Mouse (Mus musculus): ENCODE data around the gene Sergef. TPM values are rescaled to one million over a fixed set of nuclear protein-coding genes. Genes with fewer than 3 reads are reported as not detected.

The Sergef gene
- total RNA-seq, 2 experiments from 2014 or later = 3.7 to 4.0 TPM

GRCm38 (mm10) chr7:46471054-46471737 is 168.4 kb downstream of the Sergef start:
- intact Hi-C loops (cut with DNase I) = no loop called here
- DNase-seq (ENCODE audit: low spot score) = no peak

GRCm38 (mm10) chr7:46469542-46469941 is 170.1 kb downstream of the Sergef start:
- no peak for DNase-seq (ENCODE audit: low spot score)
- intact Hi-C loops (cut with DNase I) = no loop called here

GRCm38 (mm10) chr7:46466422-46466981 is 173.1 kb downstream of the Sergef start:
- DNase-seq (ENCODE audit: low spot score) = no peak
- intact Hi-C loops (cut with DNase I) = no loop called here

DNA sequence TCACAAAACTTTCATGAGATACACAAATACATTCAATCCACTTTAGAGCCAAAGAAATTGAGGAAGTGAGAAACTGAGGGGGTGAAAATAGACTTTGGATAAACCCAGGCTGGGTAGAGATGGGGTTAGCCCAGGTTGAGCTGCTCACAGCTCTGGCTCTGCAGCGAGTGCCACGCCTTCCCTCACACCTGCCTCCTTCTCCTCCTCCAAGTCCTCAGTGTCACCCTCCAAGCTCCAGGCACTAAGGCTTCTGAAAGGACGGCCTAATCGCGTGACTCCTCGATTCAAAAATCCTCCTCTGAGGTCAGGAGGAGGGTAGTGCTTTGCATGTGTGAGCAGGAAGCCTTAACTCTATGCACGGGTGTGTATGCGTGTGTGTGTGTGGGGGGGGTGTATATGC is 176.5 kb downstream of the Sergef start:
- intact Hi-C loops (cut with DNase I) = no loop called here

GRCm38 (mm10) chr7:46462287-46462686 is 177.3 kb downstream of the Sergef start:
- no peak for DNase-seq (ENCODE audit: low spot score)
- intact Hi-C loops (cut with DNase I) = no loop called here

More for the DNA sequence above, 176.5 kb downstream of the Sergef start:
- no peak for DNase-seq (ENCODE audit: low spot score)

GRCm38 (mm10) chr7:46459605-46460245 is 179.9 kb downstream of the Sergef start:
- intact Hi-C loops (cut with DNase I) = no loop called here
- no peak for DNase-seq (ENCODE audit: low spot score)

- DNase-seq (ENCODE audit: low spot score) = no peak
- intact Hi-C loops (cut with DNase I) = no loop called here
These were observed 180.4 kb downstream of the Sergef start for GRCm38 (mm10) chr7:46459200-46459599.

DNA sequence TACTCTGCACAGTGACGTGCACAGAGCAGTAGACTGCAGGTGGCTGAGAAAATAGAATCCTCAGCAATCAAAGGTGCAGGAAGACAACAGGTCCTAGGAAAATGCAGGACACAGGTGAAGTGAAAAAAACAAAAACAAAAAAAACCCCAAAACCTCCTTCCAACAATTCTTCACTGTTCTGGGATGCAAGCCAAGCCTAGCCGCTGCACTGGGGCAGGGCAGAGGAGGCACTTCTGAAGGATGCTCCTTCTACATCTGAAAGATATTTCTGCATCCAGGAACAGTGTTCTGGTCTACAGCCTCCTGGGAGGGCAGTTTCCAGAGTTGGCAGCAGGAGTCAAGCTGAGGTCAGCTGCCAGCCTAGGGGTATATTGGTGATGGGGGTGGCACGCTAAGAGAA is 181.7 kb downstream of the Sergef start:
- intact Hi-C loops (cut with DNase I) = no loop called here
- DNase-seq (ENCODE audit: low spot score) = no peak

DNA sequence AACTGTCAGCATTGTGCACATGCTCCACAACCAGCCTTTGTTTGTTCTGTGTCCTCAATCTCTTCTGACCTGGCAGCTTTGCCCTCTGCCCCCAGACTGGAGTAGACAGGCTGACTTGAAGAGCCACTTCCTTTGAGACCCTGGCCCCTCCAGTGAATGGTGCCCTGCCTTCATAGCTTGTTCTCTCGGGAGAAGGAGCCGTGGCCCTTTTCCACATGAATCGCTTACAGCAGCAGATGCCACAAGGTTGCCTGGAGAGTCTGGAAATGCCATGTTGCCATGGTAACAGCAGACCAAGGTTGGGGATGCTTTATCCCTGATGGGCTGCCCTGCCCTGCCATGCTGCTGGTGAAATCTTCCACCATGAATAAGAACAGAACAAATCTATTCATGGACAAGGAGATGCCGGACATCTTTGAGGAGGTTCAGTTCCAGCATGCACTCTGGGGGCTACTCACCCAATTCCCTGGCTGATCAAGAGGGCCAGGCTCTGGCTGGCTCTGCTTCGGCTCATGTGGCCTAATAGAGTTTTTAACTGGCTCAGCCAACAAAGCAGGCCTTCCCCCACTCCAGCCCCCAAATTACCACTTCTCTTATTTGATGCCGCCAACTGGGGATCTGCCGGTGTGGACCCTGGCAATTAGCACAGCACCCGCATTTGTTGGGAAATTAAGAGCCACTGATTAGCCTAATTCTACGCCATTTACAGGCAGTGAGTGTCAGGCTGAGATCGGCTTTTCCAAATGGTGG is 185.5 kb downstream of the Sergef start:
- DNase-seq (ENCODE audit: low spot score) = no peak
- intact Hi-C loops (cut with DNase I) = no loop called here

DNA sequence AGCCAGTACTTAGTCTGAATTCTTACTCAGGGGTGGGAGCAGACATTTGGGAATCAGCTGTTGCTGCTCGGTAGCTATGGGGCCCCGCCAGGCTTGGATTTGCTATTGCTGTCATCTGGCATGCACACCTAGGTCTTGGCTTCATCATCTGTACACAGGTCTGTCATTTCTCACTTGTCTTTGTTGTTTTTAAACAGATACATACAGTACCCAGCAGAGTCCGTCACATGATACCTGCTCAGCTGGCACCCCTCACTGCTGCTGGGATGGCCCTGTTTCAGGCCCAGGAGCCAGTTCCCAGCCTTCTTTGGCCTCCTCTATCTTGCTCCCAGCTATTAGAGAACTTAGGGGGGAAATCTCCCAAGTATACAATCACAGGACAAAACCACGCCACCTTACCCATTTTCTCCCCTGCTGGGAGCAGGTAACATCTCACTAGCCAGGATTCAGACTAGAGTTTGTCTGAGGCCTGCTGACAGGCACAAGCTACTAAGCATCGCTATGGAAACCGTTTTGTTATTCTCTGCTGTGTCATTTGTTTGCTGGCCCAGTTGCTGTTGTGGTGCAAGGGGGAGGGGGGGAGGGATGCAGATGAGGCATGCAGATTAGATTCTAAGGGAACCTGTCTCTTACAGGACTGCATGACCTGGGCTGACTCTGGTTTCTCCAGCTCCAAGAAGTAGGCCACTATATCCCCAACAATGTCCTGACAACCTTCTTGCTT is 190.5 kb downstream of the Sergef start:
- no peak for DNase-seq (ENCODE audit: low spot score)

DNA sequence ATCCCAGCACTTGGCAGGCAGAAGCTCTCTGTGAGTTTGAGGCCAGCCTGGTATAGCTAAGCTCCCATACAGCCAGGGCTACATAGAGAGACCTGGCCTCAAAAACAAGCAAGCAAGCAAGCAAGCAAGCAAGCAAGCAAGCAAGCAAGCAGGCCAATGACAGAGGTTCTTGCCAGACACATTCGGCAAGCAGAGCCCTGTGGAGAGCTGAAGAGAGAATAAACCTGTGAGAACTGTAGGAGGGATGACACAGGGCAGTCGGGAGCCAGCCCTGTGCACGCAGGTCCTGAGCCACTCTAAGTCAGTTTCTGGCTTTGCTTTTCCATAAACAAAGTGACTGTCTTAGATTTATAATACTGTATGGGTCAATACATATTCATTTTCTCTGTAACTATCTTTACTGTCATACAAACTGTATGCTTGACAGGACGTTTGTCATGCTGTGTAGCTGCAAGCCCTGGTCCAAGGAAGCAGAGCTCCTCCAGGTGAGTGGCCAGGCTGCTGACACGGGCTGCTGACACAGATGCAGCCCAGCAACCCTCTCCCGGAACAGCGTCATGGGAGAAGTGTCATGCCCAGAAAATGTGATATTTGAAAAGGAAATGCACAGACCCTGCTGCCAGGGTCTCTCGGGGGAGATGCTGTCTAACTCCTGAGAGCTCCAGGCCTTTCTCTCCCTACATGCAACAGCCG is 192.0 kb downstream of the Sergef start:
- intact Hi-C loops (cut with DNase I) = no loop called here
- no peak for DNase-seq (ENCODE audit: low spot score)

More for the DNA sequence above, 190.5 kb downstream of the Sergef start:
- intact Hi-C loops (cut with DNase I) = no loop called here

DNA sequence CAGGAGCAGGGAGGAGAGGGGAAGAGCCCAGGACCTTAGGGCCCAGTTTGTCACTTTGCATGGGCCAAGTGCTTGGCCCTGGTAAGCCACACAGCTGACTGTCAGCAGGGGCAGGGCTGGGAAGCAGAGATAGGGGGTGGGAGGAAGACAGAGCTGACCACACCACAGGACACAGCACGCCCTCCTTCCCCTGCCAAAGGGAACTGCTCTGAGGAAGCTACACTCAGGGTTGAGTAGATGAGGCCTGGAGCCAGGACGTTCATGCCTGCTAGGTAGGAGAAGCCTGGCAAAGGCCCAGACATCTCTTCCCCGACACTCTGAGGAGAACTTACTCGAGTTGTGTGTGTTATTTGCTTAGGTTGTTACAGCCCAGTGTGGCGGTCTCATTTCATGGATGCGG is 193.7 kb downstream of the Sergef start:
- no peak for DNase-seq (ENCODE audit: low spot score)
- intact Hi-C loops (cut with DNase I) = no loop called here

DNA sequence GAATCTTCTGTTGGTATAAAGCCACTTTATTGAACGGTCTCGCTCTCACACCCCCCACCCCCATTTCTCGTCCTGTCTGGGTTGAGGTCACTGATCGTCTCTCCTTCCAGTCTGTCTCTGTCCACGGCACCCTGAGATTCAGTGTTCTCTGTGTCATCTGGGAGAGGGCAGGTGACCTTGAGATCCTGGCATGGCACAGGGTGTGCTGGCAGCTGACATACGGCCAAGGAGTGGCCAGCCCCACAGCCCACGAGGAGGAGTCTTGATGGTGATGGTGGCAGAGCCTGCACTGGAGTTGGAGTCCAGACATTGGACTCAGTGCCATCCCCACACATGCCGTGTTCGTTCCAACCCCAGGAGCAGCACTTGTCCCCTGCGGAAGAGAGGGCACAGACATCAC is 196.4 kb downstream of the Sergef start:
- intact Hi-C loops (cut with DNase I) = no loop called here

GRCm38 (mm10) chr7:46438537-46439141 is 201.0 kb downstream of the Sergef start:
- no peak for DNase-seq (ENCODE audit: low spot score)
- intact Hi-C loops (cut with DNase I) = no loop called here

More for the DNA sequence above, 196.4 kb downstream of the Sergef start:
- no peak for DNase-seq (ENCODE audit: low spot score)

DNA sequence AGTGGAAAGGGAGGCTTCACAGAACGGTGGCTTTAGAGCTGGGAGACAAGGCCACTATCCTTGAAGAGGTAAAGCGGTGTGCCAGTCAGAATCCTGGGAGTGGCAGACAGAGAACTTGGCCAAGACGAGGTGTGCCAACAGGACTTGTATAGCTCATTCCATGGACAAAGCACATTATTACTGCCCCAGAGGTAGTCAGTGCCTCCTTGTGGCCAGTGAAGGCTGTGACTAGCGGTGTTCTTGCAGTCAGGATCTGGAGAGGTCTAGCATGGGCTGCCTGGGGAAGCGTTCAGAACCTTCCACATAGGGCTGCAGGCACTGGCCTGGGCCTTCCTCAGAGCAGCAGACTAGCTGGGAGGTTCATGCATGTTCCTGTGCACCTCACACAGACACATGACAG is 203.8 kb downstream of the Sergef start:
- no peak for DNase-seq (ENCODE audit: low spot score)
- intact Hi-C loops (cut with DNase I) = no loop called here

DNA sequence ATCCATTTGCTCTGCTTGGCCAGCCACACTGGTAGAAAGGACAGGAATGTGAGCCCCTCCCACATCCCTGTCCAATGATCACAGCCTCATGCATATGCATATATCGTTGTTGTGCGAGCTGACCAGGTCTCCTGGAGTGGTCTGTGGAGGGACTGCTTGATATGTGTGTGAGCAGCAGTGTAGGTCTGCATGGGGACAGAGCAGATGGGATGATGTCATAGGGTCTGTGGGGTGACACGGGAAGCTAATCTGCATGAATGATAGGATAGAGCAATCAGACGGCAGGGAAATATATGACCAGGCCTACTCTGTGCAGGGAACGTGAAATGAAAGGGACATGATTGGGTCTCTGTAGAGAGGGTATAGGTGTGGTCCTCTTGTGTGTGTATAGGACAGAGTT is 205.7 kb downstream of the Sergef start:
- intact Hi-C loops (cut with DNase I) = no loop called here
- DNase-seq (ENCODE audit: low spot score) = no peak

DNA sequence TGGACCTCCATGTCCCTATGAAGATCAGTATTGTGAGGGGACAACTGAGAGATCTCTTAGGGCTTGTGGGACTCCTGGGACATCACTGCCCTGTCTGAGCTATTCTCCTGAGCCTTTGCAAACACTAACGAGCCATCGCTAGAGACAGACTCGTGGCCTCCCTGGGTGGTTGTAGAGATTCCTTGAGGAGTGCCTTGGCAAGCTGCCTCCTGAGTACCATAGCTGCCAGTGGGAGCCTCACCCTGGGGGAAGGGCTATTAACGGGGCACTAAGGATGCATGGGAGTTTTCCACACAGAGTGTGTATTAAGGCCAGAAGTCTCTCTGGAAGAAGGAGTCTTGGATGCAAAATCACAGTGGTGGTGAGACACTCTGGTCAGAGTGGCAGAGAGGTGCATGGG is 214.6 kb downstream of the Sergef start:
- intact Hi-C loops (cut with DNase I) = no loop called here
- no peak for DNase-seq (ENCODE audit: low spot score)

GRCm38 (mm10) chr7:46423951-46424350 is 215.7 kb downstream of the Sergef start:
- no peak for DNase-seq (ENCODE audit: low spot score)
- intact Hi-C loops (cut with DNase I) = no loop called here

DNA sequence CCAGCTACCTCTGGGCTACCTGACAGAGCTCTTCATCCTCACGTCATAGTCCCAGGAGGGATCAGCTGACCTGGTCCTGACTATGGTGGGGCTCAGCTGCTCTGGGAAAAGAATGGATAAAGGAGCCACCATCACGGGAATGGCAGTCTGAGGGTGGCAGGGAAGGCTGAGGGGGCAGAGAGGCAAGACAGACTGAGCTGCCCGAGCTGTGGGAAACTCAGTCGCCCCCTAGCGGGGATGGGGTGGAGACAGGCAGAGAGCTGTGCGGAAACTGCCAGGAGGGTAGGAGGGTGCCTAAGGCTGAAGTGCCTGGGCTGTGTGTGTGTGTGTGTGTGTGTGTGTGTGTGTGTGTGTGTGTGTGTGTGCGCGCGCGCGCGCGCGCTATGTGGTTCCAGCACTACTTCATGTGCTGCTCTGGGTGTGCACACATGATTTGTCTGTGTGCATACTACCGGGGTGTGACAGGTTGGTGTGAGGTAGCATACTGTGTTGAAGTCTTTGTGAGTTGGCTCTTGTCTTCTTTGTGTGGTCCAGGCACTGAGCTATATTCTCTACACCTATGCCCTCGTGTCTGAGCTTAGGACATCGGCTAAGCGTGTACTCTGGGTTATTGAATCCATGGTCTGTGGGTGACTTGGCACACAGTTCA is 216.7 kb downstream of the Sergef start:
- intact Hi-C loops (cut with DNase I) = no loop called here
- DNase-seq (ENCODE audit: low spot score) = no peak

Data from heart, postnatal 25 days (tissue).